Mouse (Mus musculus): Measurements from ENCODE around the gene Laptm4a.

GRCm38 (mm10) chr12:8920996-8921393, 469 bp upstream of the Laptm4a start:
- no peak for TF ChIP-seq POLR2A (IDR thresholded peaks at IDR 0.05; ENCODE audit: low read depth, low read length)
- no peak for TF ChIP-seq CTCF (conservative IDR thresholded peaks at IDR 0.05; ENCODE audit: insufficient read depth, insufficient read length, low read depth, low read length)

Data from kidney, adult 2 months (tissue).